Mouse (Mus musculus) embryonic facial prominence, embryonic 14.5 days (tissue): Measurements from ENCODE around the gene Gm20388. TPM values are rescaled to one million over a fixed set of nuclear protein-coding genes. Genes with fewer than 3 reads are reported as not detected.

Source experiments
- ATAC-seq: fragments of 200-750 bp; cut with Nextera tagmentation; 2 replicates; pipeline ENCODE4 v1.8.0; 2017; ENCODE audit warnings: low read depth, moderate number of reproducible peaks, moderate TSS enrichment
- DNase-seq: peaks from one replicate; pipeline ENCODE4 v3.0.0-alpha.2; 2015; ENCODE audit warnings: low spot score
- H3K27ac ChIP-seq: fragments of 300-500 bp; sonication (generic); replicated peaks from 2 replicates; pipeline ENCODE4 v1.5.1; 2014; ENCODE audit warnings: low read depth, mild to moderate bottlenecking, low read length, moderate library complexity
- H3K27me3 ChIP-seq: fragments of 300-500 bp; sonication (generic); replicated peaks from 2 replicates; pipeline ENCODE4 v1.6.1; 2014; ENCODE audit warnings: low read length; ENCODE audit not compliant: control insufficient read depth, insufficient read depth
- H3K36me3 ChIP-seq: fragments of 300-500 bp; sonication (generic); 2 replicates; pipeline ENCODE4 v1.6.1; 2014; ENCODE audit warnings: low read length, mixed read lengths; ENCODE audit not compliant: control insufficient read depth, insufficient read depth
- H3K4me1 ChIP-seq: fragments of 300-500 bp; sonication (generic); 2 replicates; pipeline ENCODE4 v1.6.1; 2014; ENCODE audit warnings: antibody characterized with exemption, low read length; ENCODE audit not compliant: control insufficient read depth, insufficient read depth
- H3K4me2 ChIP-seq: fragments of 300-500 bp; sonication (generic); 2 replicates; pipeline ENCODE4 v1.6.1; 2014; ENCODE audit warnings: low read depth, mild to moderate bottlenecking, low read length, moderate library complexity, mixed read lengths
- H3K4me3 ChIP-seq: fragments of 300-500 bp; sonication (generic); 2 replicates; pipeline ENCODE4 v1.5.1; 2014; ENCODE audit warnings: low read depth, mild to moderate bottlenecking, low read length
- H3K9ac ChIP-seq: fragments of 300-500 bp; sonication (generic); 2 replicates; pipeline ENCODE4 v1.6.1; 2014; ENCODE audit warnings: low read depth, mild to moderate bottlenecking, low read length, moderate library complexity, mixed read lengths
- H3K9me3 ChIP-seq: fragments of 300-500 bp; sonication (generic); 2 replicates; pipeline ENCODE4 v1.6.1; 2016; ENCODE audit warnings: low read length; ENCODE audit not compliant: control insufficient read depth
- WGBS: fragments of 180-500 bp; shearing (Covaris S2); extraction: QIAGEN DNeasy Blood & Tissue Kit; methylation state at CpG from one replicate; pipeline ENCODE4 v1.1.7; 2014; 5-methylcytosine and 5-hydroxymethylcytosine counted together
- polyA plus RNA-seq: library from polyadenylated mRNA; unstranded; fragments of >200 nt; fragmentation: Nextera tagmentation; extraction: Ambion mirVana; gene quantifications from 2 replicates; pipeline ENCODE4 v1.2.1, GENCODE M21; 2014

The Gm20388 gene
- polyA plus RNA-seq, 1 experiment from 2014 or later: not detected

DNA sequence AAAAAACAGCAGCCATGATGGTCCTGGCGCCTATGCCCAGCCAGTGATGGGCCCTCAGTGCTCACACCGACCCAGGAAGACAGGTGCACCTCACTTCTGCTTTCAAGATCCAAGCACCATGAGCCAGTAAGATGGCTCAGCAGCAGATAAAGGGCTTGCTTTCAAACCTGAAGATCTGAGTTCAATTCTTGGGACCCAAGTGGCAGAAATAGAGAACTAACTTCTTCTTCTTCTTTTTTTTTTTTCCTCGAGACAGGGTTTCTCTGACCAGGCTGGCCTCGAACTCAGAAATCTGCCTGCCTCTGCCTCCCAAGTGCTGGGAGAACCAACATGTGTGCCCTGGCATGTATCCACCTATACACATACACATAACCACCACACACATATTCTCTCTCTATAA lies 3509.1 kb downstream of the Gm20388 start:
- 84% methylated on average over 4 of the region's 4 CpGs for WGBS
- Histone ChIP-seq H3K9me3 (no peaks in the 10 kb centered on the region), H3K4me2 (no peak overlapping the region), H3K4me1 (no peaks in the 10 kb centered on the region), H3K9ac (no peak overlapping the region), H3K27me3 (no peaks in the 10 kb centered on the region), H3K4me3 (no peak overlapping the region), H3K36me3 (no peaks in the 10 kb centered on the region), H3K27ac (no peak overlapping the region)
- ATAC-seq (no peak), DNase-seq (no peak)

DNA sequence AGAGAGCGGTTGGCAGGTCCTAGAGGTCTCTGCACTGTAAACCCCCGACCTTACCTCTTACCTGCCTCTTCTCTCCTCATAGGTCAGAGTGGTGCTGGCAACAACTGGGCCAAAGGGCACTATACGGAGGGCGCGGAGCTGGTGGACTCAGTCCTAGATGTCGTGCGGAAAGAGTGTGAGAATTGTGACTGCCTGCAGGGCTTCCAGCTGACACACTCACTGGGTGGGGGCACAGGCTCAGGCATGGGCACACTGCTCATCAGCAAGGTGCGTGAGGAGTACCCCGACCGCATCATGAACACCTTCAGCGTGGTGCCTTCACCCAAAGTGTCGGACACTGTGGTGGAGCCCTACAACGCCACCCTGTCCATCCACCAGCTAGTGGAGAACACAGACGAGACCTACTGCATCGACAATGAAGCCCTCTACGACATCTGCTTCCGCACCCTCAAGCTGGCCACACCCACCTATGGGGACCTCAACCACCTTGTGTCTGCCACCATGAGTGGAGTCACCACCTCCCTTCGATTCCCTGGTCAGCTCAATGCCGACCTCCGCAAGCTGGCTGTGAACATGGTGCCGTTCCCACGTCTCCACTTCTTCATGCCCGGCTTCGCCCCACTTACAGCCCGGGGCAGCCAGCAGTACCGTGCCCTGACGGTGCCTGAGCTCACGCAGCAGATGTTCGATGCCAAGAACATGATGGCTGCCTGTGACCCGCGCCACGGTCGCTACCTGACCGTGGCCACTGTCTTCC lies 3510.1 kb downstream of the Gm20388 start:
- H3K4me1 ChIP-seq: no peaks in the 10 kb centered on the region
- H3K9me3 ChIP-seq: no peaks in the 10 kb centered on the region
- no peaks in the 10 kb centered on the region for H3K27me3 ChIP-seq
- no peak overlapping the region for H3K4me3 ChIP-seq
- 94% methylated on average over 34 of the region's 34 CpGs for WGBS
- ATAC-seq: no peak
- H3K36me3 ChIP-seq: no peaks in the 10 kb centered on the region
- H3K9ac ChIP-seq: no peak overlapping the region
- H3K27ac ChIP-seq: no peak overlapping the region
- H3K4me2 ChIP-seq: no peak overlapping the region
- no peak for DNase-seq

DNA sequence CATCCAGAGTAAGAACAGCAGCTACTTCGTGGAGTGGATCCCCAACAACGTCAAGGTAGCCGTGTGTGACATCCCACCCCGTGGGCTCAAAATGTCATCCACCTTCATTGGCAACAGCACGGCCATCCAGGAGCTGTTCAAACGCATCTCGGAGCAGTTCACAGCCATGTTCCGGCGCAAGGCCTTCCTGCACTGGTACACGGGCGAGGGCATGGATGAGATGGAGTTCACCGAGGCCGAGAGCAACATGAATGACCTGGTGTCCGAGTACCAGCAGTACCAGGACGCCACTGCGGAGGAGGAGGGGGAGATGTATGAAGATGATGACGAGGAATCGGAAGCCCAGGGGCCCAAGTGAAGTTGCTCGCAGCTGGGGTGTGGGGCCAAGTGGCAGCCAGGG lies 3510.7 kb downstream of the Gm20388 start:
- no peak for DNase-seq
- Histone ChIP-seq H3K27ac (no peak overlapping the region), H3K27me3 (no peaks in the 10 kb centered on the region), H3K36me3 (no peaks in the 10 kb centered on the region), H3K4me1 (no peaks in the 10 kb centered on the region), H3K4me3 (no peak overlapping the region), H3K9ac (no peak overlapping the region), H3K4me2 (no peak overlapping the region), H3K9me3 (peaks cover 2% of the 10 kb centered on the region)
- ATAC-seq: no peak
- WGBS: 92% methylated on average over 19 of the region's 19 CpGs

DNA sequence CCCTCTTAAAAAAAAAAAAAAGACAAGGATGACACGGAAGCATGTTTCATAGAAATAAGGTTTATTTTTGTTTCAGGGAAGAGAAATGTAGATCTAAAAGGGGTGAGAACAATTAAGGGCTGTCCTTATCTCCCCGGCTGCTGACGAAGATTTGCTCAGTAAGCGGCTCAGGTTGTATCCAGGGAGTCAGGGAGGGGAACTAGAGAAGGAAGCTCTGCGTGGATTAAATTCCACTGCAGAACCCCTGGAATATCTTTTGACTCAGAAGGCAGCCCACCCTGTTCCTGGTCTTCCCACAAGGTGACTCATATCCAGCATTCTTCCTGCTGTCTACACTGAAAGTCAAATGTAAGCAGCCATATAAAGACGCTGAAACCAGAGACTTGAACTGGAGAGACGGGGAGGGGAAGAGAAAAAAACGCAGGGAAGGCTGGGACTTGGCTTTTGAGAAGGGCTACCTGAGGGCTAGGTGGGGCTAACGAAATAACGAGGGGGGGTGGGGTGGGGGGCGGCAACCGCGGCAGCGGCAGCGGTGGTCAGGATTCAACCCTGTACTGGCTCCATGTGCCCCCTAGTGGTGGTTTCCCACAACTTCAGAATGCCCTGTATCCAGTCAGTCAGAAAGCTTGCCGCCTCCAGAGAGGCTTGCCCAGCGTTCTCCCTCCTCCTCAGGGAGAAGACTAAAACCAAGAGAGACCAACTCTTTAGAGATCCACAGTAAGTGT lies 3511.6 kb downstream of the Gm20388 start:
- 18% methylated on average over 16 of the region's 17 CpGs for WGBS
- Histone ChIP-seq H3K27me3 (no peaks in the 10 kb centered on the region), H3K9ac (no peak overlapping the region), H3K27ac (no peak overlapping the region), H3K4me3 (peak overlapping the region; percentile 17; the same call in 1 of the 2 replicates), H3K9me3 (peaks cover 11% of the 10 kb centered on the region), H3K4me2 (peak overlapping the region; percentile 48), H3K36me3 (no peaks in the 10 kb centered on the region), H3K4me1 (no peaks in the 10 kb centered on the region)
- peak; percentile 72 for DNase-seq
- peak; percentile 85 for ATAC-seq

DNA sequence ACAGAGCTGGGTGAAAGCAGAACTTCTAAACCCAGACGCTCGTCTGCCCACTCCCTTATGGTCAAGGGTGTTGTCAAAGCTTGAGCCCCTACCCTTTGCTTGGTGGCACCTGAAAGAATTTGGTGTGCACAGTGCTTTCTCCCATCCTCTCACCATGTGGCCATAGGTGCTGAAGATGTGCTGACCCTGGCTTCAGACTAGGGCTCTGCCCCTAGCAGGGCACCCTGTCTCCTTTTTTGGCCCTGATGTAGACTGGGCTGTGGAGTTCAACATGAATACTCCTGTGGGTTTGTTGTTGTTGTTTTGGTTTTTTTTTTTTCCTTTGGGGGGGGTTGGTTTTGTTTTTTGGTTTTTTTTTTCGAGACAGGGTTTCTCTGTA lies 3512.1 kb downstream of the Gm20388 start:
- no peak overlapping the region for H3K4me3 ChIP-seq
- DNase-seq (no peak), ATAC-seq (peak; percentile 45)
- no peak overlapping the region for H3K9ac ChIP-seq
- WGBS: 28% methylated on average over 3 of the region's 3 CpGs
- H3K4me2 ChIP-seq: no peak overlapping the region
- H3K9me3 ChIP-seq: peaks cover 17% of the 10 kb centered on the region
- no peaks in the 10 kb centered on the region for H3K36me3 ChIP-seq
- H3K27ac ChIP-seq: no peak overlapping the region
- no peaks in the 10 kb centered on the region for H3K27me3 ChIP-seq
- no peaks in the 10 kb centered on the region for H3K4me1 ChIP-seq

DNA sequence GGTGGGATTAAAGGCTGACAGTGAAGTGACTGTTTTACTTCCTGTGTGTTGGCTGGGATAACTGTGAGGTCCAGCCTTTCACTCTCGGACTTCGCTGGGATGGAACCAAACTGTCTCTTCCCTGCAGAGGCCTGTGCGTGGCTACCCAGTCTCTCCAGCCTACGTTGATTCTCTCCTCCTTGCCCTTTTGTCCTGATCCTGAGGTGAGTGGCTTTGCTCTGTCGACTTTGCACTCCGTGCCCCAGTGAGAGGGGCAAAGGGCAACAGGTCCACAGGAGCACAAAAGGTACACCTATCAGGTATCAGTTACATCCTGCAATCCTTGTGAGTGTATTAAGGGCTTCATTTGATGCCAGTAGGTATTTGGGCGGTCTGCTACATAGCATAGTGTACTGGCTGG lies 3512.8 kb downstream of the Gm20388 start, which contains the start of gene Def8:
Gene Def8, plus strand, starts transcription at position 87 of the 400 bp plus-strand sequence.
- no peak for DNase-seq
- no peak within 1 kb of the TSS for H3K27ac ChIP-seq
- no peak for ATAC-seq

DNA sequence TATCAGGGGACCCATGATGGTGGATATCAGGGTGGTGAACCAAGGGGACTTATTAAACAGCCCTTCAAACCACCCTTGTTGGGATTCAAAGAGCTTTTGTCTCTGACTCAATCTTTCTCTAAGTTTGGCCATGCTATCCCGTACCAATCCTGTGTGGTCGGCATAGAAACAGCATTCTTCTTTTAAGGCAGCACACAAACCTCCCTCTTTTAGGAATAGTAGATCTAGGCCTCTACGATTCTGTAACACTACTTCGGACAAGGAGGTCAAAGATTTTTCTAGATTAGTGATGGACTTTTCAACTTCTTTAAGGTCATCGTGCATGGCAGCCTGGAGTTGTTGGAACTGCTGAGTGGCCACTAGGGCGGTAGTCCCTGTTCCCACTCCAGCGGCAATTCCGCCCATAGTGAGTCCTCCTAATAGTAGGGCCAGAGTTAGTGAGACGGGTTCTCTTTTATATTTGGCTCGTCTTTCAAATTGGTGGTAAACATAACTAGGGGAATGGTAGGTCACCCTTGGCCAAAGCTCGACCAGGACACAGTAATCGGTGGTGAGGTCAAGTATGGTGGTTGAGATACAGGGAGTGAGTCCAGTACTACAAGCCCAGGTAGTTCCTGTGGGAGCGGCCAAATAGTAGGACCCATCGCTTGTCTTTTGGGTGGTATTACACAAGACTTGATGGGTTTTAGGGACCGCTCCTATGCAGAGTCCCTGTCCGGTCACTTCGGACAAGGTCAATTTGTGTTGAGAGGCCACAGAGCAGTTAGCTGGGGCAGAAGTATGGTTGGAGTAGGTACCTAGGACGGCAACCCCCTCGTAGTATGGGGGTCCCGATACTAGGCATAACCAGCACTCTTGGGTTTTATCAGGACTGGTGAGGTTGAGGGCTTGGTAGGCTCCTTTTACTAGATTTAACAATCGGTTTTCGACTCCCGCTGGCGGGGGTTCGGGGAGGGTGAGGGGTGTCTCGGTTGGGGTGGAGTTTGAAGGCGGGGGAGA lies 3516.2 kb downstream of the Gm20388 start:
- H3K4me2 ChIP-seq: no peak overlapping the region
- WGBS: 96% methylated on average over 27 of the region's 27 CpGs

More for the DNA sequence above, 3512.8 kb downstream of the Gm20388 start, which contains the start of gene Def8:
- Histone ChIP-seq H3K9me3 (peaks cover 23% of the 10 kb centered on the region), H3K36me3 (no peaks in the 10 kb centered on the region), H3K4me3 (peak within 1 kb of the TSS; percentile 17; the same call in 1 of the 2 replicates), H3K27me3 (no peaks in the 10 kb centered on the region), H3K9ac (no peak within 1 kb of the TSS), H3K4me2 (peak within 1 kb of the TSS; percentile 48), H3K4me1 (no peaks in the 10 kb centered on the region)
- WGBS: 73% methylated on average over 7 of the region's 7 CpGs

DNA sequence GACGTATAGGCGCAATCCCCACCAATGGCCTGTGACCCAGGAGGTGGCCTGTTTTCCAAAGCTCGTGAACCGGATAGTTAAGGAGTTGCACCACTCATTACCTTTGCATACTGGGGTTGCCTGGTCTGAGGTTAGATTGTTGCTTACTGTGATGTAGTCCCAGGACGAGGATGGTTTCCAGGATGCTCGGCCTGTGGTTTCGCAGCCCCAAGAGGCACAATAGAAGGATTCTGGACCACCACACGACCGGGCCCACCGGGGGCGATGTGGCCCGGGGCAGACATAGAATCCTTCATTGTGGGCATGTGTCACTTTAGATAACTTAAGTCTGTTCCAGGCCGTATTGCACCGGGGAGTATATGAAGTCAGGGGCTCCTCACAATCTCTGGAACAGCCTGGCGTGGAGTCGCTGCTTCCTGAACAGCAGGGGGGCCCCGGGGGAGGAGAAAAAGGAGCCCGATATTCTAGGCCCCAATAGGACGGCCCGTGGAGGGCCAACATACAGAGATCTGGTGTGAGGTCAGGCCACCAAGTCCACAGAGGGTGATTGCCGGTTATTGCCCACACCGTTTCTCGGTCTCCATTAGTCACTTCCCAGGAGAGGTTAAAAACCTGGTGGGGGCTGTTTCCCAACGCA lies 3517.1 kb downstream of the Gm20388 start:
- H3K9me3 ChIP-seq: peaks cover 49% of the 10 kb centered on the region

More for the DNA sequence above, 3516.2 kb downstream of the Gm20388 start:
- H3K4me1 ChIP-seq: no peaks in the 10 kb centered on the region
- no peak overlapping the region for H3K4me3 ChIP-seq
- no peak for ATAC-seq
- DNase-seq: no peak
- H3K27me3 ChIP-seq: no peaks in the 10 kb centered on the region
- H3K9ac ChIP-seq: no peak overlapping the region
- peaks cover 41% of the 10 kb centered on the region for H3K9me3 ChIP-seq
- no peak overlapping the region for H3K27ac ChIP-seq
- H3K36me3 ChIP-seq: no peaks in the 10 kb centered on the region

More for the DNA sequence above, 3517.1 kb downstream of the Gm20388 start:
- DNase-seq: no peak
- no peak for ATAC-seq
- no peak overlapping the region for H3K9ac ChIP-seq
- H3K36me3 ChIP-seq: no peaks in the 10 kb centered on the region
- no peak overlapping the region for H3K4me3 ChIP-seq
- WGBS: 97% methylated on average over 24 of the region's 24 CpGs
- no peaks in the 10 kb centered on the region for H3K4me1 ChIP-seq
- H3K27ac ChIP-seq: no peak overlapping the region
- no peak overlapping the region for H3K4me2 ChIP-seq
- H3K27me3 ChIP-seq: no peaks in the 10 kb centered on the region
